Mouse (Mus musculus) hindbrain, embryonic 12.5 days (tissue): Measurements from ENCODE around the gene Tmem185b. TPM values are rescaled to one million over a fixed set of nuclear protein-coding genes. Genes with fewer than 3 reads are reported as not detected.

Source experiments
- ATAC-seq: fragments of 200-750 bp; cut with Nextera tagmentation; 2 replicates; pipeline ENCODE4 v1.8.0; 2017; ENCODE audit warnings: moderate TSS enrichment; ENCODE audit not compliant: low FRiP score
- H3K27ac ChIP-seq: fragments of 300-500 bp; sonication (generic); 2 replicates; pipeline ENCODE4 v1.5.1; 2016; ENCODE audit warnings: mild to moderate bottlenecking
- H3K27me3 ChIP-seq: fragments of 300-500 bp; sonication (generic); 2 replicates; pipeline ENCODE4 v1.6.1; 2016; ENCODE audit warnings: mild to moderate bottlenecking
- H3K36me3 ChIP-seq: fragments of 300-500 bp; sonication (generic); 2 replicates; pipeline ENCODE4 v1.6.1; 2016; ENCODE audit warnings: mild to moderate bottlenecking
- H3K4me1 ChIP-seq: fragments of 300-500 bp; sonication (generic); 2 replicates; pipeline ENCODE4 v1.6.1; 2016
- H3K4me2 ChIP-seq: fragments of 300-500 bp; sonication (generic); replicated peaks from 2 replicates; pipeline ENCODE4 v1.6.1; 2016; ENCODE audit warnings: mild to moderate bottlenecking
- H3K4me3 ChIP-seq: fragments of 300-500 bp; sonication (generic); 2 replicates; pipeline ENCODE4 v1.5.1; 2016; ENCODE audit warnings: mild to moderate bottlenecking
- H3K9ac ChIP-seq: fragments of 300-500 bp; sonication (generic); 2 replicates; pipeline ENCODE4 v1.6.1; 2016; ENCODE audit warnings: mild to moderate bottlenecking, moderate library complexity
- H3K9me3 ChIP-seq: fragments of 300-500 bp; sonication (generic); replicated peaks from 2 replicates; pipeline ENCODE4 v1.6.1; 2016; ENCODE audit warnings: mild to moderate bottlenecking
- WGBS: fragments of 180-500 bp; shearing (Covaris S2); methylation state at CpG from one replicate; pipeline ENCODE4 v1.1.7; 2016; 5-methylcytosine and 5-hydroxymethylcytosine counted together
- polyA plus RNA-seq: library from polyadenylated mRNA; unstranded; fragments of >200 nt; fragmentation: Nextera tagmentation; extraction: Ambion mirVana; gene quantifications from 2 replicates; pipeline ENCODE4 v1.2.1, GENCODE M21; 2016

Tmem185b gene
- polyA plus RNA-seq, 1 experiment from 2014 or later = 19.9 TPM

DNA sequence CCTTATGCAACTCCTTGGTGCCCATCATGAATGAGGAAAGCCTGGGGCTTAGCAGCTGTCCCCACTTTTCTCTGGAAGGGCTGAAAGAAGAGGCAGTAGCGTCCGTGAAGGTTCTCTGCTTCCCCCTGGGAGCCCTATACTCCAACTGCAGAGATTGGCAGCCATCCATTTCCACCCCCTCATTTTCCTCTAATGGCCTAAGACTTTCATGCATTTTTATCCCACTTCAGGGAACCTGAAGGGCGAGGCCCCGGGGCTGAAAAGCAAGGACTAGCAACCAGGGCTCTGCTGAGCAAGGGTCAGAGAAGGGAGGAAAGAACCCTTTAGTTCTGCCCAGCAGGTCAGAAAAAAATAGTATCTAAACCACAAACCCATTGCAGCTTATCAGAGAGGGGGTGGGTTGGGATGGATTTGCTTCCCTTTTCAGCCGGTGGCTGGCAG, 936 bp upstream of the Tmem185b start:
- H3K36me3 ChIP-seq = peaks cover 25% of the 10 kb centered on the region
- peak overlapping the region; percentile 87 for H3K4me2 ChIP-seq
- H3K9me3 ChIP-seq = peaks cover 8% of the 10 kb centered on the region; the same call in 1 of the 2 replicates
- WGBS = 26% methylated on average over 5 of the region's 5 CpGs
- no peaks in the 10 kb centered on the region for H3K27me3 ChIP-seq
- peaks cover 26% of the 10 kb centered on the region for H3K4me1 ChIP-seq
- peak overlapping the region; percentile 74; the same call in 1 of the 2 replicates for H3K9ac ChIP-seq
- no peak overlapping the region; the same call in 1 of the 2 replicates for H3K27ac ChIP-seq
- no peak for ATAC-seq
- peak overlapping the region; percentile 59 for H3K4me3 ChIP-seq

DNA sequence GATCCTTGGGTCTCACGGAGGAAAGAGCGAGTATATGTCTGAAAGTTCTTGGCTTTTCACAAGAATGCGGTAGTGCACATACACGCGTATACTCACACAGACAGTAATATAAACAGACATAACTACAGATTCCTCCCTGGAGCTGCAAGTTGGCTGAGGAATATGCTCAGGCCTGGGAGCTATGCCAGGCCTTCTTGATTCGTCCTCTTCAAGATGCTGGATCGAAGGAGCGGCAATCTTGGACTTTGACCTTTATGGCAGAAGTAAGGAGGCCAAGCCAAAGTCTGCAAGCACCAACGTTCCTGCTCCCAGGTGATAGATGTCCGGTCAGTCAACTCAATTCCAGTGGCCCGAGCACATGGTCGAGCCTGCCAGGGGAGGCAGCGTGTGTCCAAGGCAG, 5.0 kb downstream of the Tmem185b start:
- no peak for ATAC-seq
- no peak overlapping the region for H3K9ac ChIP-seq
- H3K9me3 ChIP-seq = peaks cover 8% of the 10 kb centered on the region; the same call in 1 of the 2 replicates
- WGBS = 94% methylated on average over 13 of the region's 13 CpGs
- no peak overlapping the region for H3K27ac ChIP-seq
- peaks cover 10% of the 10 kb centered on the region for H3K4me1 ChIP-seq
- peaks cover 25% of the 10 kb centered on the region for H3K36me3 ChIP-seq
- no peaks in the 10 kb centered on the region for H3K27me3 ChIP-seq
- H3K4me2 ChIP-seq = no peak overlapping the region
- H3K4me3 ChIP-seq = no peak overlapping the region

DNA sequence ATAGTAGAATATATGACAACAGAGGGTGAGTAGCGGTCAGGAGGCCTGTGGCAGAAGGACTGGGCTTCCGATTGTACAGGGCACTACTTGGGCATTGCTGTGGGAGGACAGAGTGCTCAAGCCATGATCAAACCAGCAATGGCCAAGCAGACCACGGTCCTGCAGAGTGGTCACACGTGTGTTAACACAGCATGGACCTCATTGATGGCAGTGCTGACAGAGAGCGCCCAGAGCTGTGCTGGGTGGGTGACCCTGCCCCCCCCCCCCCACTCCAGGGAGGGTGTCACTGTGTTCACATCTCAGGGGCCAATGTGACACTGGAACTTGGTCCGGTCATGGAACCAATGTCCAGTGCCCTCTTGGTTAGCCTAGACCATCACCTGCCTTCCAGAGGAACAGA, 6.2 kb downstream of the Tmem185b start:
- 100% methylated on average over 6 of the region's 6 CpGs for WGBS
- Histone ChIP-seq H3K9me3 (peaks cover 8% of the 10 kb centered on the region; the same call in 1 of the 2 replicates), H3K36me3 (peaks cover 25% of the 10 kb centered on the region), H3K4me2 (no peak overlapping the region), H3K4me1 (0 out of 2 replicates have a peak, but pooled peaks cover 3% of the 10 kb centered on the region), H3K9ac (no peak overlapping the region), H3K27ac (no peak overlapping the region), H3K4me3 (no peak overlapping the region), H3K27me3 (no peaks in the 10 kb centered on the region)
- peak; percentile 26; the same call in 1 of the 2 replicates for ATAC-seq

DNA sequence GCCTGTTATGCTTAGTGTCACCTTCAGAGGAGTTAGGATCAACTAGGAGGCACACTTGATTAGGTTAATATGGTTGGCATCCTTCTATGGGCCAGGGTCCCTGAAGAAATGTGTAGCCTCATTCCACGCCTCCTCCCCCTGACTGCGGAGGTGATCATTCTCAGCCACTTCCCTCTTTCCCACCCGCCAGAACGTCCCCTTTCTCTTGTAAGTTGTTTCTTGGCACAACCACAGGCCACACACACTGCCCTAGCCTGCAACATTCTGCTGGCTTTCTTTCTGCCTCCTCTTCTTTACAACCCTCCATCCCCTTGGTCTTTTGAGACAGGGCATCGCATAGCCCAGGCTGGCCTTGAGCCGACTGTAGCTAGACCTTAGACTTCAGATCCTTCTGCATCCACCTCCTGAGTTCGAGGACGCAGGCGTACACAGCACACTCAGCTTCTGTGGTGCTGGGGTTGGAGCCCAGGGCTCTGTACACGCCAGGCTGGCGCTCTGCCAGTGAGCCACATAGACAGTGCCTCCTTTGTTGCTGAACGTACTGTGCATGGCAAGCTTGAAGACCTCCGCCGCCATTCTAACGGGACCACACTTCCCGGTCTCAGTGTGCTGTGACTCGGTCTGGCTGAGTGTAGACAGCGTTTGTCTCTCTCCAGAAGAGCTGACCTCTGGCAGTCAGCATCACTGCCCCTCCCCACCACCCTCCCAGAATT, 7.3 kb downstream of the Tmem185b start:
- 88% methylated on average over 18 of the region's 18 CpGs for WGBS
- Histone ChIP-seq H3K27ac (no peak overlapping the region), H3K4me1 (no peaks in the 10 kb centered on the region), H3K9me3 (peaks cover 6% of the 10 kb centered on the region; the same call in 1 of the 2 replicates), H3K4me2 (no peak overlapping the region), H3K36me3 (peaks cover 16% of the 10 kb centered on the region), H3K27me3 (no peaks in the 10 kb centered on the region), H3K9ac (no peak overlapping the region), H3K4me3 (no peak overlapping the region)
- 0 out of 2 replicates have a peak, but pooled peaks have one; percentile 33 for ATAC-seq

DNA sequence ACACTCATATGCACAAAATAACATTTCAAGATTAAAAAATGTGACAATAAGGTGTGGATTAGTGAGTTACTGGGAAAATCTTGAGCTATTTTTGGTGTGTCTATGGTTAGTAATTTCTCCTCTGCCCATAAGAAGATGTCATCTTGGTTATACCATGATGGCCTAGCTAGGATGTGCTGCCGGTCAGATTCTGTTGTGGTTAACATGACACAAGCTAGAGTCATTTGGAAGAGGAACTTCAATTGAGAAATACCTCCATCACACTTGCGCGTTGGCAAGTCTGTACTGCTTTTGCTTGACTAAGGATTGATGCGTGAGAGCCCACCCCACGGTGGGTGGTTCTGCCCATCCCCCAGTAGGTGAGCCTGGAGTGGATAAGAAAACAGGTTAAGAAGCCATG, 8.4 kb downstream of the Tmem185b start:
- Histone ChIP-seq H3K4me1 (no peaks in the 10 kb centered on the region), H3K9ac (no peak overlapping the region), H3K27me3 (no peaks in the 10 kb centered on the region), H3K4me2 (no peak overlapping the region), H3K36me3 (peaks cover 5% of the 10 kb centered on the region), H3K9me3 (no peaks in the 10 kb centered on the region), H3K27ac (no peak overlapping the region), H3K4me3 (no peak overlapping the region)
- no peak for ATAC-seq
- WGBS = 95% methylated on average over 5 of the region's 5 CpGs

DNA sequence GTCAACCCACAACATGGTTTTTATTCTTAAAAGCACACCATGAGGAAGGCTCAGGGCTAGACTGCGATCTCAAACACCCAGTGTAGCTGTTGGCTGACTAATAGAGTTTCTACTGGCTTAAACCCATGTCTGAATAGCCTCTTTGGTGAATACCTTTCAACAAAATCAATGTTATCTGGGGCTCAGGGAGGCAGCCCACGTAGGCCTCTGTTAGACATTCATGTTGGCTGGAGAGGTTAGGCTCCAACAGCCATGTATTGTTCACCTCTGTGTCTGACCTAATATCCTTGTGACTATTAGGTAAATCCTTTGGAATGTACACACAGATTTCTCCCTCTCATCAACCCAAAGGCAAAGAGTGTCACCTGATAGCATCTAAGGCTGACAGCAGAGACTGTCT, 10.2 kb downstream of the Tmem185b start:
- H3K9ac ChIP-seq = no peak overlapping the region
- H3K27me3 ChIP-seq = no peaks in the 10 kb centered on the region
- H3K4me2 ChIP-seq = no peak overlapping the region
- H3K9me3 ChIP-seq = no peaks in the 10 kb centered on the region
- H3K4me1 ChIP-seq = no peaks in the 10 kb centered on the region
- H3K4me3 ChIP-seq = no peak overlapping the region
- H3K36me3 ChIP-seq = no peaks in the 10 kb centered on the region
- no peak overlapping the region for H3K27ac ChIP-seq
- WGBS = 88% methylated on average over 2 of the region's 2 CpGs
- no peak for ATAC-seq

DNA sequence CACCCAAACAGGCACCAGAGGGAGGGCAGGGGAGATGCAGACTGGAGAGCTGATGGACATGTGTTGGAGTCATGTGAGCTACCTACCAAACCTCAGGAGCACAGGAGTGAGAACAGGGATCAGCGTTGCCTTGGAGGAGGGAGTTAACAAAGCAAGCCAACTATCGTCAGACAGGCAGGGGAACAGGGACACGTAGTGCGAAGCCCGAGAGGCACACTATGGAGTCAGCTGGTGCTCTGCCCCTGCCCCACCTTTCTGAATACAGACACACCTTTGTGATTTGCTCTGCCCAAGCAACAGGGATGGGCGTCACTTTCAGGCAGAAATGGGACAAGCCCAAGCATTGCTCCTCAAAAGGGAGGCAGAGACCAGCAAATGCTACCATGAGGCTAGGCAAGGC, 11.7 kb downstream of the Tmem185b start:
- Histone ChIP-seq H3K4me1 (no peaks in the 10 kb centered on the region), H3K27me3 (no peaks in the 10 kb centered on the region), H3K9me3 (no peaks in the 10 kb centered on the region), H3K27ac (no peak overlapping the region), H3K4me3 (no peak overlapping the region), H3K4me2 (no peak overlapping the region), H3K9ac (no peak overlapping the region), H3K36me3 (no peaks in the 10 kb centered on the region)
- WGBS = 90% methylated on average over 6 of the region's 6 CpGs
- no peak for ATAC-seq

DNA sequence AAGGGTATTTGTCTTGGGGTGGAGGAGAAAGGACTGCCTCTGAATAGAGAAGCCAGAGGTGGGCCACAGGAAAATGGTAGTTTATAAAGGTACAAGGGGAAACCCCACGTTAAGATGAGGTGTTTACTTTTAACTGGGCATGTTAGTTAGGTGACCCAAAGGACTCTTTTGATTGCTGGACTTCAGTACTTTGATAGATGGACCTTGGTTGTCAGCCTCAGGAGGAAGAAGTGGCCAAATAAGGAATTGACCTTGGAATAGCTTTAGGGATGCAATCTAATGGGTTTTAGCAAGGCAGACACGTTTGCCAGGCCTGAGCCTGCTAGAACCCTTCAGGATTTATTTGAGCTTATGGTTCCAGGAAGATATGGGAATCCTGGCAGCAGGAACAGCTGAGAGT, 13.3 kb downstream of the Tmem185b start:
- H3K4me1 ChIP-seq = no peaks in the 10 kb centered on the region
- no peak for ATAC-seq

DNA sequence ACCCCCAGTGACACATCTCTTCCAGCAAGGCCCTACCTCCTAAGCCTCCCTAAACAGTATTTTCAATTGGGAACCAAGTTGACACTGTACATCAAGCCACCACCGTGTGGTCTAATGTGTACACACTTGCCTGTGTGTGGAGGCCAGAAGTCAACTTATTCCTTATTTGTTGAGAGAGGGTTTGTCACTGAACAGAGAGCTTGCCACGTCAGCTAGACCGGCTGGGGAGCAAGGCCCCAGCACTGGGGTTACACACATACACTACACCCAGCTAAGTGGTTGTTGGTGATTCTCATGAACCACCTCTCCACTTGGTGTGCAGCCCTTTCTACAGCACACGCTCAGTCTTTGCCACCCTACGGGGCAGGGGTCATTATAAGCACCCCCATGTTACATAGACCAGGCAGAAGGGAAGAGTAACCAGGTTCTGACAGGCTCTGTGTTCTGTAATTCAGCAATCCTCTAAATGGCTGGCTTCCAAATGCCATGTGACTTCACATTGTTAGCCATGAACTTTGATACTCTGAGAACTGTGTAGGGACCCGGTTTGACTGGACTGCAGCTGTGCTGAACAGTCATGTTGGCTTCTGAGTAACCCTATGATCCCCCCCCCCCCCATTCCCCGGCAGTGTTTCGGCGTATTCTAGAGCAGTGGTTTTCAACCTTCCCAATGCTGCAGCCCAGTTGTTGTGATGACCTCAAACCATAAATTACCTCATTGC, 15.0 kb downstream of the Tmem185b start:
- Histone ChIP-seq H3K27me3 (no peaks in the 10 kb centered on the region), H3K4me2 (no peak overlapping the region), H3K9me3 (no peaks in the 10 kb centered on the region), H3K9ac (no peak overlapping the region), H3K27ac (no peak overlapping the region), H3K4me3 (no peak overlapping the region), H3K36me3 (no peaks in the 10 kb centered on the region), H3K4me1 (no peaks in the 10 kb centered on the region)
- ATAC-seq = no peak
- WGBS = 80% methylated on average over 9 of the region's 9 CpGs

More for the DNA sequence above, 13.3 kb downstream of the Tmem185b start:
- H3K27ac ChIP-seq = no peak overlapping the region
- H3K4me2 ChIP-seq = no peak overlapping the region
- no peak overlapping the region for H3K9ac ChIP-seq
- no peak overlapping the region for H3K4me3 ChIP-seq
- H3K27me3 ChIP-seq = no peaks in the 10 kb centered on the region
- H3K9me3 ChIP-seq = no peaks in the 10 kb centered on the region
- WGBS = 79% methylated on average over 2 of the region's 2 CpGs
- no peaks in the 10 kb centered on the region for H3K36me3 ChIP-seq

DNA sequence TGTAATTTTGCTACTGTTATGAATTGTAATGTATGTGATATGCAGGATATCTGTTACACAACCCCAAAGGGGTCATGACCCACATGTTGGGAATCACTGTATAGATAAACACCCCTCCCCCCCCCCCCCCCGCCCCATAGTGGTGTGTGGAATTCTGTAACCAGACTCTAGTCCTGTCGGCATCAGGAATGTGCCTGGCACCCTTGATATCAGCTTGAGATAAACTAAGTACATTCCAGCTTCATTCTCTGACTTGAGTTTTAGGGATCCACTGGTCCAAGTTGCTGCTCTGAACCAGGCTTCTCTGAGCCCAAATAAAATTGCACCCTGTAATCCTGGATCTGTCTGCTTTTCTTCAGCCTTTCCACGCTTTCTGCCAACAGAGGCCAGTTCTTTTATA, 15.6 kb downstream of the Tmem185b start:
- no peak for ATAC-seq
- WGBS = 70% methylated on average over 3 of the region's 3 CpGs
- no peaks in the 10 kb centered on the region for H3K36me3 ChIP-seq
- H3K4me2 ChIP-seq = no peak overlapping the region
- no peak overlapping the region for H3K4me3 ChIP-seq
- no peaks in the 10 kb centered on the region for H3K9me3 ChIP-seq
- H3K4me1 ChIP-seq = no peaks in the 10 kb centered on the region
- H3K9ac ChIP-seq = no peak overlapping the region
- H3K27me3 ChIP-seq = no peaks in the 10 kb centered on the region
- no peak overlapping the region for H3K27ac ChIP-seq

DNA sequence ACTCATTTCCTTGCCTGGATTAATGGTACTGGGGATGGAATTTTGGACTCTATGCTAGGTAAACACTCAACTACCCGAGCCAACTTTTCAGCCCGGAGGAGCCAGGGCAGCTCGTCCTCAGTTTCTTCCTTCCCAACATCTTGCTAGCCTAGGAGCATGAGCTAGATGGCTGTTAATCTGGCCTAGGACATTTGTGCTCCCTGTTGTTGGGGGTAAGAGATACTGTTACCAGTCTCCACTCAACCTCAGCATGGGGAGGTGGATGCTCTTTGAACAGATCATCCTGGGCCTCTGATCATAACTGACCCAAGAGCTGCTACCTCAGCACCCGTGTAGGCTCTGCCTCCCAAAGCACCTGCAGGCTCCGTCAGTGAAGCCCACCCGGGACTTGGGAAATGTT, 17.4 kb downstream of the Tmem185b start:
- Histone ChIP-seq H3K4me1 (no peaks in the 10 kb centered on the region), H3K27ac (no peak overlapping the region), H3K9ac (no peak overlapping the region), H3K4me3 (no peak overlapping the region), H3K9me3 (no peaks in the 10 kb centered on the region), H3K4me2 (no peak overlapping the region), H3K36me3 (no peaks in the 10 kb centered on the region), H3K27me3 (no peaks in the 10 kb centered on the region)
- ATAC-seq = no peak
- WGBS = 91% methylated on average over 6 of the region's 6 CpGs

DNA sequence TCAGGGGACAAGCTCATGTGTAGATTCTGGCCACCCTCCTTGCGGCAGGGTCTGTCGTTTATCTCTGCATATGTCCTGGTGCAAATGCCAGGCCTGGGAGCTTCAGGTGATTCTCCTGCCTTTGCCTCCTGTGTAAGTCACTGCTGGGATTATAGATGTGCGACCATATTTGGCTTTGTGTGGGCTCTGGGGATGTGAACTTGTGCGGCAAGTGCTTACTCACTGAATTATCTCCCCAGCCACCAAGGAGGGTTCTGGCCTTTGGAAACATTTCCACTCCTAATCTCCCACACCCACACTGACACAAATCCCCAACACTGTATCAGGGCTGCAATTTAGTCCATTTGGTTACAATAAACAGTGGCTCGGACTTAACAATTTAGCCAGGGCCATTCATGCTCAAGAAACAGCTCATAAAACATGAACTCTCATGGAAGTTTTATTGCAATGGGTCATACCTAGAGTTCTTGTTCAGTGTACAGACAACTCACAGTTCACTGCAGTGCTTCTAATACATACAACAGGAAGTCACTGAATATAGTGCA, 18.7 kb downstream of the Tmem185b start:
- Histone ChIP-seq H3K36me3 (no peaks in the 10 kb centered on the region), H3K4me2 (no peak overlapping the region), H3K9ac (no peak overlapping the region), H3K27ac (no peak overlapping the region), H3K27me3 (no peaks in the 10 kb centered on the region), H3K9me3 (no peaks in the 10 kb centered on the region), H3K4me1 (no peaks in the 10 kb centered on the region), H3K4me3 (no peak overlapping the region)
- 92% methylated on average over 5 of the region's 5 CpGs for WGBS
- ATAC-seq = no peak
